Mouse (Mus musculus) heart, embryonic 15.5 days (tissue): ENCODE data around the gene Ankrd1. TPM values are rescaled to one million over a fixed set of nuclear protein-coding genes. Genes with fewer than 3 reads are reported as not detected.

Experiments used
- ATAC-seq: fragments of 200-750 bp; cut with Nextera tagmentation; replicated peaks from 2 replicates; pipeline ENCODE4 v1.8.0; 2017; ENCODE audit warnings: low read depth, moderate TSS enrichment; ENCODE audit not compliant: insufficient number of reproducible peaks, insufficient read depth, low FRiP score
- H3K27ac ChIP-seq: fragments of 300-500 bp; sonication (generic); 2 replicates; pipeline ENCODE4 v1.5.1; 2015; ENCODE audit warnings: mild to moderate bottlenecking, inconsistent platforms
- H3K27me3 ChIP-seq: fragments of 300-500 bp; sonication (generic); 2 replicates; pipeline ENCODE4 v1.6.1; 2015; ENCODE audit warnings: inconsistent platforms
- H3K36me3 ChIP-seq: fragments of 300-500 bp; sonication (generic); 2 replicates; pipeline ENCODE4 v1.6.1; 2015; ENCODE audit warnings: mild to moderate bottlenecking, inconsistent platforms
- H3K4me1 ChIP-seq: fragments of 300-500 bp; sonication (generic); replicated peaks from 2 replicates; pipeline ENCODE4 v1.6.1; 2015; ENCODE audit warnings: inconsistent platforms
- H3K4me2 ChIP-seq: fragments of 300-500 bp; sonication (generic); 2 replicates; pipeline ENCODE4 v1.6.1; 2015; ENCODE audit warnings: inconsistent platforms, mild to moderate bottlenecking, moderate library complexity
- H3K4me3 ChIP-seq: fragments of 300-500 bp; sonication (generic); 2 replicates; pipeline ENCODE4 v1.5.1; 2015; ENCODE audit warnings: mild to moderate bottlenecking, inconsistent platforms
- H3K9ac ChIP-seq: fragments of 300-500 bp; sonication (generic); 2 replicates; pipeline ENCODE4 v1.6.1; 2015; ENCODE audit warnings: mild to moderate bottlenecking, inconsistent platforms
- H3K9me3 ChIP-seq: fragments of 300-500 bp; sonication (generic); replicated peaks from 2 replicates; pipeline ENCODE4 v1.6.1; 2016; ENCODE audit warnings: inconsistent platforms
- WGBS: fragments of 180-500 bp; shearing (Covaris S2); methylation state at CpG from one replicate; pipeline ENCODE4 v1.1.7; 2015; ENCODE audit warnings: mixed read lengths; 5-methylcytosine and 5-hydroxymethylcytosine counted together
- polyA plus RNA-seq: library from polyadenylated mRNA; unstranded; fragments of >200 nt; fragmentation: Nextera tagmentation; extraction: Ambion mirVana; gene quantifications from 2 replicates; pipeline ENCODE4 v1.2.1, GENCODE M21; 2015

The Ankrd1 gene
- polyA plus RNA-seq = 354 and 528 TPM in 2 replicates

GRCm38 (mm10) chr19:36119783-36120471, at the start of gene Ankrd1:
TSS of gene Ankrd1 (minus strand) at chr19:36120099.
- Histone ChIP-seq H3K27ac (peak within 1 kb of the TSS; percentile 93), H3K9ac (peak within 1 kb of the TSS; percentile 64), H3K4me2 (peak within 1 kb of the TSS; percentile 59)

GRCm38 (mm10) chr19:36169101-36169500, 49.2 kb upstream of the Ankrd1 start:
- no peaks in the 10 kb centered on the region for H3K36me3 ChIP-seq
- ATAC-seq = no peak
- H3K27ac ChIP-seq = 0 out of 2 replicates have a peak overlapping the region, but pooled peaks have one; percentile 75
- no peak overlapping the region for H3K4me2 ChIP-seq
- peaks cover 4% of the 10 kb centered on the region; the same call in 1 of the 2 replicates for H3K9me3 ChIP-seq
- no peak overlapping the region for H3K9ac ChIP-seq
- no peaks in the 10 kb centered on the region for H3K27me3 ChIP-seq
- H3K4me1 ChIP-seq = peaks cover 36% of the 10 kb centered on the region
- no peak overlapping the region for H3K4me3 ChIP-seq
- WGBS = 56% methylated on average over 2 of the region's 2 CpGs

More at GRCm38 (mm10) chr19:36119783-36120471, at the start of gene Ankrd1:
- 24% methylated on average over 14 of the region's 14 CpGs for WGBS
- H3K9me3 ChIP-seq = 0 out of 2 replicates have a peak, but pooled peaks cover 4% of the 10 kb centered on the region
- H3K4me1 ChIP-seq = peaks cover 12% of the 10 kb centered on the region
- no peaks in the 10 kb centered on the region for H3K27me3 ChIP-seq
- no peaks in the 10 kb centered on the region; the same call in 1 of the 2 replicates for H3K36me3 ChIP-seq
- peak; percentile 89 for ATAC-seq
- H3K4me3 ChIP-seq = peak within 1 kb of the TSS; percentile 55

- H3K4me3 ChIP-seq = no peak overlapping the region
- H3K9me3 ChIP-seq = peaks cover 4% of the 10 kb centered on the region; the same call in 1 of the 2 replicates
- peak; percentile 31; the same call in 1 of the 2 replicates for ATAC-seq
- WGBS = 36% methylated on average over 4 of the region's 4 CpGs
- H3K4me1 ChIP-seq = peaks cover 36% of the 10 kb centered on the region
- H3K4me2 ChIP-seq = no peak overlapping the region
- no peaks in the 10 kb centered on the region for H3K36me3 ChIP-seq
- no peaks in the 10 kb centered on the region for H3K27me3 ChIP-seq
- no peak overlapping the region for H3K9ac ChIP-seq
- peak overlapping the region; percentile 75 for H3K27ac ChIP-seq
These were observed 48.2 kb upstream of the Ankrd1 start for GRCm38 (mm10) chr19:36168121-36168520.

GRCm38 (mm10) chr19:36167291-36167896, 47.5 kb upstream of the Ankrd1 start:
- Histone ChIP-seq H3K4me3 (no peak overlapping the region), H3K4me2 (no peak overlapping the region), H3K36me3 (no peaks in the 10 kb centered on the region), H3K27me3 (no peaks in the 10 kb centered on the region), H3K4me1 (peaks cover 36% of the 10 kb centered on the region), H3K9ac (no peak overlapping the region), H3K27ac (peak overlapping the region; percentile 75), H3K9me3 (peaks cover 4% of the 10 kb centered on the region; the same call in 1 of the 2 replicates)
- ATAC-seq = peak; percentile 68
- WGBS = 24% methylated on average over 6 of the region's 6 CpGs

- H3K4me3 ChIP-seq = no peak overlapping the region
- peak overlapping the region; percentile 75 for H3K27ac ChIP-seq
- H3K4me1 ChIP-seq = peaks cover 36% of the 10 kb centered on the region
- no peak overlapping the region for H3K9ac ChIP-seq
- ATAC-seq = 0 out of 2 replicates have a peak, but pooled peaks have one; percentile 15
- peaks cover 2% of the 10 kb centered on the region; the same call in 1 of the 2 replicates for H3K9me3 ChIP-seq
- WGBS = 67% methylated on average over 6 of the region's 6 CpGs
- H3K36me3 ChIP-seq = no peaks in the 10 kb centered on the region
- H3K27me3 ChIP-seq = no peaks in the 10 kb centered on the region
- H3K4me2 ChIP-seq = no peak overlapping the region
These were observed 46.7 kb upstream of the Ankrd1 start for GRCm38 (mm10) chr19:36166401-36167160.

- Histone ChIP-seq H3K27ac (no peak overlapping the region), H3K4me2 (no peak overlapping the region), H3K27me3 (no peaks in the 10 kb centered on the region), H3K4me1 (peaks cover 36% of the 10 kb centered on the region), H3K9me3 (no peaks in the 10 kb centered on the region), H3K36me3 (no peaks in the 10 kb centered on the region), H3K4me3 (no peak overlapping the region), H3K9ac (no peak overlapping the region)
- WGBS = 57% methylated on average over 4 of the region's 4 CpGs
- ATAC-seq = no peak
These were observed 45.5 kb upstream of the Ankrd1 start for GRCm38 (mm10) chr19:36165351-36165750.

- no peaks in the 10 kb centered on the region for H3K9me3 ChIP-seq
- H3K9ac ChIP-seq = no peak overlapping the region
- WGBS = 70% methylated on average over 4 of the region's 4 CpGs
- H3K4me2 ChIP-seq = no peak overlapping the region
- H3K36me3 ChIP-seq = no peaks in the 10 kb centered on the region
- no peaks in the 10 kb centered on the region for H3K27me3 ChIP-seq
- ATAC-seq = no peak
- no peaks in the 10 kb centered on the region for H3K4me1 ChIP-seq
- no peak overlapping the region for H3K4me3 ChIP-seq
- no peak overlapping the region for H3K27ac ChIP-seq
These were observed 30.5 kb upstream of the Ankrd1 start for GRCm38 (mm10) chr19:36150241-36151007.

- H3K4me2 ChIP-seq = no peak overlapping the region
- no peak overlapping the region for H3K4me3 ChIP-seq
- no peaks in the 10 kb centered on the region for H3K27me3 ChIP-seq
- H3K27ac ChIP-seq = no peak overlapping the region
- ATAC-seq = no peak
- H3K9me3 ChIP-seq = no peaks in the 10 kb centered on the region
- WGBS = 90% methylated on average over 6 of the region's 6 CpGs
- H3K36me3 ChIP-seq = no peaks in the 10 kb centered on the region
- H3K9ac ChIP-seq = no peak overlapping the region
- H3K4me1 ChIP-seq = no peaks in the 10 kb centered on the region
These were observed 28.7 kb upstream of the Ankrd1 start for GRCm38 (mm10) chr19:36148578-36148977.

- H3K4me3 ChIP-seq = no peak overlapping the region
- H3K27ac ChIP-seq = no peak overlapping the region
- H3K27me3 ChIP-seq = no peaks in the 10 kb centered on the region
- 95% methylated on average over 2 of the region's 2 CpGs for WGBS
- no peaks in the 10 kb centered on the region for H3K4me1 ChIP-seq
- no peaks in the 10 kb centered on the region for H3K9me3 ChIP-seq
- H3K4me2 ChIP-seq = no peak overlapping the region
- no peaks in the 10 kb centered on the region for H3K36me3 ChIP-seq
- no peak overlapping the region for H3K9ac ChIP-seq
- no peak for ATAC-seq
These were observed 23.7 kb upstream of the Ankrd1 start for GRCm38 (mm10) chr19:36143571-36143970.

GRCm38 (mm10) chr19:36133731-36134130, 13.8 kb upstream of the Ankrd1 start:
- no peak for ATAC-seq
- peaks cover 24% of the 10 kb centered on the region for H3K4me1 ChIP-seq
- H3K9me3 ChIP-seq = no peaks in the 10 kb centered on the region
- H3K4me3 ChIP-seq = no peak overlapping the region
- peak overlapping the region; percentile 63 for H3K27ac ChIP-seq
- no peaks in the 10 kb centered on the region for H3K36me3 ChIP-seq
- no peak overlapping the region for H3K4me2 ChIP-seq
- no peak overlapping the region for H3K9ac ChIP-seq
- no peaks in the 10 kb centered on the region for H3K27me3 ChIP-seq
- 19% methylated on average over 5 of the region's 5 CpGs for WGBS
